In the genomic region with DNA sequence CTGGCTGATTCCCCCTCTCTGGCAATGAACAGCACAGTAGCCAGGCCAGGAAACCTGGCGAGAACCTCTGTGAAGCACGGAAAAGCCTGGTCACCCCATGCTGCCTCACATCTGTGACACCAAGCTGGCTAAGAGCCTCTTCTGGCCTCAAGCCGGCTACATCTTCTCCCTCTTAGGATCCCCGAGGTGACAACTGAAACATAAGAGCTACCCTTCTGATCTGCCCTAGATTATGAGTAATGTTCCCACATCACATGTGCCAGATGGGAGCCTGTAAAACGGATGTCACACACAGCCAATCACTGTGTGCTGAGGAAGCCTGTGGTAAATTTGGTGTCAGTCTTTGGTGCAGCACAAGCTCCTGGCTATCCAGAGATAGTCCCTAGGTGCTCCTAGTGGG, we compare ENCODE assay signal across 15 mouse cellular contexts. TPM values are rescaled to one million over a fixed set of nuclear protein-coding genes. Genes with fewer than 3 reads are reported as not detected.
DNase-seq lines count a peak whose midpoint lies in the region; ATAC-seq lines count a peak whose summit lies in the region.
"Had no signal": no experiment of that assay in that cellular context is flagged by ENCODE, and none has a peak within 500 bp of the region (broad histone marks: within the 10 kb centered on the region; RNA-seq: fewer than 3 reads in every experiment).

No protein-coding gene starts in this region.

- H3K4me2 ChIP-seq in lung, embryonic 16.5 days (ENCODE audit: low read depth, low read length) = no peak overlapping the region
- H3K4me2 ChIP-seq: embryonic facial prominence, embryonic 12.5 days; hindbrain, embryonic 13.5 days; limb, embryonic 15.5 days; midbrain, embryonic 15.5 days had no signal

- peaks cover 12% of the 10 kb centered on the region for H3K36me3 ChIP-seq in lung, embryonic 16.5 days (ENCODE audit: control insufficient read depth, insufficient read depth, low read length)

- peaks cover 6% of the 10 kb centered on the region; the same call in 1 of the 2 replicates for H3K9me3 ChIP-seq in lung, embryonic 16.5 days (ENCODE audit: control insufficient read depth, low read length)
- H3K9me3 ChIP-seq: hindbrain, embryonic 13.5 days; limb, embryonic 15.5 days; midbrain, embryonic 15.5 days had no signal

- H3K9ac ChIP-seq in lung, embryonic 16.5 days (ENCODE audit: low read length) = no peak overlapping the region
- H3K9ac ChIP-seq: embryonic facial prominence, embryonic 12.5 days; hindbrain, embryonic 13.5 days; limb, embryonic 15.5 days; midbrain, embryonic 15.5 days had no signal

- H3K27me3 ChIP-seq in lung, embryonic 16.5 days (ENCODE audit: control insufficient read depth, insufficient read depth, low read depth, low read length) = no peaks in the 10 kb centered on the region
- H3K27me3 ChIP-seq: embryonic facial prominence, embryonic 12.5 days; hindbrain, embryonic 13.5 days; limb, embryonic 15.5 days; midbrain, embryonic 15.5 days had no signal

- no peak for DNase-seq in lung, postnatal 14 days
- peak; percentile 56 for DNase-seq in brain, adult 2 months (ENCODE audit: low read depth, low spot score)
- peak; percentile 74 for DNase-seq in gastrocnemius, postnatal 25 days
- peak; percentile 31 for DNase-seq in thymus, postnatal 25 days
- no peak for DNase-seq in urinary bladder, postnatal 14 days (ENCODE audit: low spot score)
- DNase-seq in adrenal gland, postnatal 14 days = no peak
- DNase-seq: adrenal gland, adult 2 months; cerebellum, postnatal 36 days; kidney, adult 18-20 months; retina, postnatal 1 day had no signal

- H3K4me3 ChIP-seq in lung, embryonic 16.5 days (ENCODE audit: low read length) = no peak overlapping the region
- H3K4me3 ChIP-seq: embryonic facial prominence, embryonic 12.5 days; hindbrain, embryonic 13.5 days; limb, embryonic 15.5 days; midbrain, embryonic 15.5 days had no signal

- peak overlapping the region; percentile 63 for H3K27ac ChIP-seq in lung, embryonic 16.5 days (ENCODE audit: low read length)
- H3K27ac ChIP-seq: embryonic facial prominence, embryonic 12.5 days; hindbrain, embryonic 13.5 days; limb, embryonic 15.5 days; midbrain, embryonic 15.5 days had no signal

- WGBS in lung, embryonic 16.5 days = 65% methylated on average over 5 of the region's 5 CpGs

- peak; percentile 15; the same call in 1 of the 2 replicates for ATAC-seq in lung, embryonic 16.5 days (ENCODE audit: low read depth)
- ATAC-seq: midbrain, embryonic 15.5 days had no signal

- H3K4me1 ChIP-seq in lung, embryonic 16.5 days (replicated peaks; ENCODE audit: control insufficient read depth, insufficient read depth, low read length) = peaks cover 13% of the 10 kb centered on the region
- H3K4me1 ChIP-seq: embryonic facial prominence, embryonic 12.5 days; hindbrain, embryonic 13.5 days; limb, embryonic 15.5 days; midbrain, embryonic 15.5 days had no signal

RNA-seq across cellular contexts. Expression of gene Ccdc57, which starts 44.0 kb away (rescaled TPM):
- polyA plus RNA-seq in lung, embryonic 16.5 days (2015; fragmentation: Nextera tagmentation; extraction: Ambion mirVana) = 6.4 TPM in 2 replicates
- total RNA-seq in gastrocnemius, postnatal 25 days (2021) = 1 to 10 TPM; 2.8 to 2.9 TPM
- 12.6 and 17.7 TPM in 2 replicates for total RNA-seq in adrenal gland, postnatal 14 days (2021)

RNA-seq across cellular contexts. Expression of gene Slc16a3, which starts 59.6 kb away (rescaled TPM):
- 52.2 and 62.5 TPM in 2 replicates for polyA plus RNA-seq in lung, embryonic 16.5 days (2015; fragmentation: Nextera tagmentation; extraction: Ambion mirVana)
- total RNA-seq in gastrocnemius, postnatal 25 days (2021) = 100 to 1,000 TPM; 313 to 418 TPM
- 10.6 and 14.0 TPM in 2 replicates for total RNA-seq in adrenal gland, postnatal 14 days (2021)

Comparison
In these comparisons a context has a peak if more than half of its experiments do, and no peak if none do; other contexts are left out.
1. DNase-seq: peak in brain, adult 2 months (single experiment), gastrocnemius, postnatal 25 days (single experiment) and thymus, postnatal 25 days (single experiment); none in lung, postnatal 14 days (single experiment), urinary bladder, postnatal 14 days (single experiment) and adrenal gland, postnatal 14 days (single experiment).
2. RNA of gene Slc16a3, which starts 59.6 kb away (total RNA-seq): 313 to 418 TPM in gastrocnemius, postnatal 25 days; 10.6 to 14.0 TPM in adrenal gland, postnatal 14 days; every median in the first group is over 10 times any median in the second.